ENCODE assay signal across 17 mouse cellular contexts in the genomic region with DNA sequence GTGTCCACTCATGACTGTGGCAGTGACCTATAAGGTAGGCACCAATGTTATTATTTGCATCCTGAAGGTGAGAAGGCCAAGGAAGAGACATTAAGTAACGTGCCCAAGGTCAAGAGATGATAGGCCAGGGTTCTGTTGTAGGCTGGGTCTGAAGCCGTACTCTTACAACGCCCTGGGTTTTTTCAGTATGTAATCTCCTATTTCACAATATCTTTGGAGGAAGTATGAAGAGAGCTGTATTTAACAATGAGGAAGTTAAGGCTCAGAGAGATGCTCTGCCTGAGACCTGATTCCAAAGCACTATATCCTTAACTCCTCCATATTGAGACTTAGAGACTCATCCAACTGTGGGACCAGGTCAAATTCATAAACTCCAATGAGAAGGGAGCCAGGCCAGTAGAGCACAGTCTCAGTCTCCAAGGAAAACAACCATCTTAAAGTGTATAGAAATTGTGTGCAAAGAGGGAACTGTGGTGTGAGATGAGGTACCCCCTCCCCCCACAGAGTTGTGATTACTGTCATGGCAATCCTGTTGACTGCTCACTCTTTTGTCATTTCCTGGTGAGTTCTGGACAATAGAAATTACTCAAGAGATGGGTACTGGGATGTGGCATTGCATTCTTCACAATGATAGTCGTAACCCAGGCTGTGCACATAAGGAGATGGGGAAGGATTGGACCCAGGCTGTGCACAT. TPM values are rescaled to one million over a fixed set of nuclear protein-coding genes. Genes with fewer than 3 reads are reported as not detected.
A peak's percentile ranks its signal among the peaks of the same experiment; 100 is the strongest.
DNase-seq lines count a peak whose midpoint lies in the region; ATAC-seq and TF ChIP-seq lines count a peak whose summit lies in the region.
"Had no signal": no experiment of that assay in that cellular context is flagged by ENCODE, and none has a peak within 500 bp of the region (broad histone marks: within the 10 kb centered on the region; RNA-seq: fewer than 3 reads in every experiment).

No protein-coding gene starts in this region.

- H3K4me1 ChIP-seq in stomach, embryonic 16.5 days (ENCODE audit: control insufficient read depth, insufficient read depth, low read length): no peaks in the 10 kb centered on the region
- 0 out of 2 replicates have a peak, but pooled peaks cover 2% of the 10 kb centered on the region for H3K4me1 ChIP-seq in stomach, postnatal 0 days (replicated peaks; ENCODE audit: control insufficient read depth, insufficient read depth)
- peaks cover 10% of the 10 kb centered on the region for H3K4me1 ChIP-seq in bone marrow, adult 2 months (ENCODE audit: control insufficient read depth, insufficient read depth, low read length)
- H3K4me1 ChIP-seq in intestine, postnatal 0 days (replicated peaks; ENCODE audit: control insufficient read depth, insufficient read depth, low read length): peaks cover 5% of the 10 kb centered on the region; the same call in 1 of the 2 replicates

- TF ChIP-seq POLR2A in bone marrow, adult 2 months (IDR thresholded peaks at IDR 0.05; ENCODE audit: borderline replicate concordance, control insufficient read depth, low read depth, low read length): no peak

- no peak overlapping the region for H3K4me3 ChIP-seq in stomach, embryonic 16.5 days (replicated peaks; ENCODE audit: low read length)
- H3K4me3 ChIP-seq in stomach, postnatal 0 days (ENCODE audit: low read depth, low read length): no peak overlapping the region
- no peak overlapping the region for H3K4me3 ChIP-seq in bone marrow, adult 2 months (replicated peaks; ENCODE audit: control insufficient read depth, low read depth, low read length)
- no peak overlapping the region for H3K4me3 ChIP-seq in intestine, postnatal 0 days (ENCODE audit: low read depth, low read length)
- H3K4me3 ChIP-seq: embryonic facial prominence, embryonic 13.5 days; heart, adult 2 months; heart, embryonic 15.5 days; hindbrain, embryonic 10.5 days; limb, embryonic 15.5 days; midbrain, embryonic 15.5 days had no signal

- no peaks in the 10 kb centered on the region for H3K9me3 ChIP-seq in stomach, embryonic 16.5 days (replicated peaks; ENCODE audit: control insufficient read depth, low read length)
- no peaks in the 10 kb centered on the region for H3K9me3 ChIP-seq in stomach, postnatal 0 days (ENCODE audit: control insufficient read depth, low read length)
- no peaks in the 10 kb centered on the region for H3K9me3 ChIP-seq in intestine, postnatal 0 days (ENCODE audit: control insufficient read depth)
- H3K9me3 ChIP-seq: embryonic facial prominence, embryonic 13.5 days; heart, embryonic 15.5 days; hindbrain, embryonic 10.5 days; limb, embryonic 15.5 days; midbrain, embryonic 15.5 days had no signal

- WGBS in stomach, embryonic 16.5 days: 84% methylated on average over 4 of the region's 4 CpGs
- WGBS in stomach, postnatal 0 days: 85% methylated on average over 4 of the region's 4 CpGs
- 17% methylated on average over 4 of the region's 4 CpGs for WGBS in bone marrow, adult 2 months
- WGBS in intestine, postnatal 0 days: 50% methylated on average over 4 of the region's 4 CpGs

- H3K36me3 ChIP-seq in stomach, embryonic 16.5 days (ENCODE audit: control insufficient read depth, insufficient read depth, low read length): no peaks in the 10 kb centered on the region
- H3K36me3 ChIP-seq in stomach, postnatal 0 days (ENCODE audit: control insufficient read depth, insufficient read depth, low read length): no peaks in the 10 kb centered on the region
- no peaks in the 10 kb centered on the region for H3K36me3 ChIP-seq in intestine, postnatal 0 days (ENCODE audit: control insufficient read depth, insufficient read depth)
- H3K36me3 ChIP-seq: heart, embryonic 15.5 days; hindbrain, embryonic 10.5 days; limb, embryonic 15.5 days; midbrain, embryonic 15.5 days had no signal

- TF ChIP-seq CTCF in stomach, postnatal 0 days (IDR thresholded peaks at IDR 0.05; ENCODE audit: low read depth): no peak
- no peak for TF ChIP-seq CTCF in bone marrow, adult 2 months (IDR thresholded peaks at IDR 0.05; ENCODE audit: control insufficient read depth, insufficient read depth, low read length)
- no peak for TF ChIP-seq CTCF in intestine, postnatal 0 days (IDR thresholded peaks at IDR 0.05; ENCODE audit: low read depth)

- H3K9ac ChIP-seq in stomach, embryonic 16.5 days (ENCODE audit: low read length): no peak overlapping the region
- H3K9ac ChIP-seq in stomach, postnatal 0 days (ENCODE audit: low read length): no peak overlapping the region
- H3K9ac ChIP-seq in intestine, postnatal 0 days (ENCODE audit: low read depth, low read length): no peak overlapping the region
- H3K9ac ChIP-seq: embryonic facial prominence, embryonic 13.5 days; heart, embryonic 15.5 days; limb, embryonic 15.5 days; midbrain, embryonic 15.5 days had no signal

- TF ChIP-seq EP300 in stomach, postnatal 0 days (optimal IDR thresholded peaks at IDR 0.05): no peak

- no peaks in the 10 kb centered on the region for H3K27me3 ChIP-seq in stomach, embryonic 16.5 days (ENCODE audit: control insufficient read depth, insufficient read depth, low read length)
- H3K27me3 ChIP-seq in stomach, postnatal 0 days (ENCODE audit: control insufficient read depth, insufficient read depth, low read length): no peaks in the 10 kb centered on the region
- H3K27me3 ChIP-seq in intestine, postnatal 0 days (replicated peaks; ENCODE audit: control insufficient read depth, insufficient read depth, low read length): no peaks in the 10 kb centered on the region
- H3K27me3 ChIP-seq: embryonic facial prominence, embryonic 13.5 days; heart, embryonic 15.5 days; limb, embryonic 15.5 days; midbrain, embryonic 15.5 days had no signal

- H3K4me2 ChIP-seq in stomach, embryonic 16.5 days (ENCODE audit: low read depth, low read length): no peak overlapping the region
- no peak overlapping the region for H3K4me2 ChIP-seq in stomach, postnatal 0 days (replicated peaks; ENCODE audit: low read depth)
- no peak overlapping the region for H3K4me2 ChIP-seq in intestine, postnatal 0 days (replicated peaks; ENCODE audit: low read depth)
- H3K4me2 ChIP-seq: embryonic facial prominence, embryonic 13.5 days; heart, embryonic 15.5 days; limb, embryonic 15.5 days; midbrain, embryonic 15.5 days had no signal

- H3K27ac ChIP-seq in stomach, embryonic 16.5 days (ENCODE audit: low read length): no peak overlapping the region
- H3K27ac ChIP-seq in stomach, postnatal 0 days (replicated peaks): no peak overlapping the region
- peak overlapping the region; percentile 5; the same call in 1 of the 2 replicates for H3K27ac ChIP-seq in bone marrow, adult 2 months (ENCODE audit: control insufficient read depth, insufficient read depth, low read depth, low read length, poor library complexity)
- H3K27ac ChIP-seq in intestine, postnatal 0 days (ENCODE audit: low read depth, low read length): no peak overlapping the region
- H3K27ac ChIP-seq: embryonic facial prominence, embryonic 13.5 days; heart, adult 2 months; heart, embryonic 15.5 days; hindbrain, embryonic 10.5 days; limb, embryonic 15.5 days; midbrain, embryonic 15.5 days had no signal

- no peak for DNase-seq in stomach, postnatal 0 days (ENCODE audit: low spot score)
- DNase-seq in cerebellum, adult 11-12 months: no peak
- DNase-seq in layer of hippocampus, adult 9-10 months (ENCODE audit: low spot score): no peak
- no peak for DNase-seq in cerebellum, adult 18-20 months
- DNase-seq: cerebellum, adult 11 months; heart, adult 2 months; layer of hippocampus, postnatal 36 days; thymus, postnatal 4 days had no signal

- peak; percentile 37; the same call in 1 of the 2 replicates for ATAC-seq in stomach, embryonic 16.5 days (ENCODE audit: insufficient read depth, low FRiP score)
- no peak for ATAC-seq in stomach, postnatal 0 days (ENCODE audit: low FRiP score, low TSS enrichment)
- peak; percentile 55 for ATAC-seq in intestine, postnatal 0 days
- ATAC-seq: forebrain, embryonic 16.5 days; midbrain, embryonic 15.5 days had no signal

RNA-seq across cellular contexts. Expression of gene Abtb2, which starts 39.8 kb away (rescaled TPM):
- polyA plus RNA-seq in stomach, embryonic 16.5 days (2015; fragmentation: Nextera tagmentation; extraction: Ambion mirVana): 4.8 and 5.3 TPM in 2 replicates
- 3.5 and 4.0 TPM in 2 replicates for polyA plus RNA-seq in stomach, postnatal 0 days (2015; fragmentation: Nextera tagmentation; extraction: Ambion mirVana)
- polyA plus RNA-seq in bone marrow, adult 2 months (2011; ENCODE audit: insufficient read depth, insufficient read length, low replicate concordance, missing spikeins): 0.84 and 4.2 TPM in 2 replicates
- polyA plus RNA-seq in intestine, postnatal 0 days (2015; fragmentation: Nextera tagmentation; extraction: Ambion mirVana): 3.8 and 3.9 TPM in 2 replicates
